Mouse (Mus musculus): ENCODE data around the gene Aebp2.

- TF ChIP-seq CTCF (IDR thresholded peaks at IDR 0.05; ENCODE audit: low read depth, low read length) (no peak), POLR2A (IDR thresholded peaks at IDR 0.05; ENCODE audit: borderline replicate concordance, low read depth, low read length) (no peak)
Observed at GRCm38 (mm10) chr6:140580170-140580569, 42.3 kb upstream of the Aebp2 start.

Measured in bone marrow macrophage, adult 2 months (primary cell).